Mouse (Mus musculus) monocyte, adult 2 months (primary cell): ENCODE measurements around the gene Wnk4.

Experiments used
- DNase-seq, 2 experiments: peaks; one replicate each; pipeline ENCODE4 v3.0.0; 2022; ENCODE audit warnings: low spot score in 2 of 2, low read depth in 1 of 2

The Wnk4 gene

GRCm38 (mm10) chr11:101259948-101260825, at the start of gene Wnk4:
Wnk4 (plus strand) TSS chr11:101260567.
- DNase-seq, result no peak

DNA sequence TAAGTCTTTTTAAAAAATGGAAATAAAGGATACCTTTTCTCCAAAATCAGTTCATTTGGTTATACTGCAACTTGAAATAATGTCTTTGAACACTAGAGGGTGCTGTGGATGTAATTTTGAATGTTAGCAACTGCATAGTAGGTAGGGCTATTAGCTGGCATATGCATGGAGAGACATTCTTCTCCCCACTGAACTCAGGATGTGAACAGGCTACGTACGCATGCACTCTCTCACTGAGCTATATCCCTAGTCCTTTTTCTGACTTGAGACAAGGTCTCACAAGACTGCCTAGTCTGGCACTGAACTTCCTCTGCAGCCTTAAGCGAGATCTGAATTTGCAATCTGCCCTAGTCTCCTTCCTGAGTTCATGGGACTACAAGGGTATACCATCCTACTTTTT, 48.4 kb upstream of the Wnk4 start:
- DNase-seq, result no peak

DNA sequence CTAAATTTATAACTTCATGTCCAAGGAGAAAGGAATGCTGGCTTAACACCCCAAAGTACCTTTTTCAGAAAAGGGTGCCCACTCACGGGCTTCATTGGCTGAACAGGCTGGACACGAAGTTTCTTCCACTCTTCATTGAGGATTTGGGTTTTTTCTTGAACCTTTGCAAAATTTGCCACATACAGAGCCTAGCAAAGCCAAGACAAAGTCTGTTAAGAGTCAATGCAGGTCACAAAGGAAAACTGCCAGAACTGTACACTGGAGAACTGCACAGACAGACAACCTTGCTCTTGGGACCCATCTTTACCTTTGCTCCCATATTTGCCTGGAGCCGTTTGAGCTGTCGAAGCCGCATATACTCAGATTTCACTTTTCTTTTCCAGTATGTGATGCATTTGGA, 43.4 kb upstream of the Wnk4 start:
- DNase-seq, result no peak

DNA sequence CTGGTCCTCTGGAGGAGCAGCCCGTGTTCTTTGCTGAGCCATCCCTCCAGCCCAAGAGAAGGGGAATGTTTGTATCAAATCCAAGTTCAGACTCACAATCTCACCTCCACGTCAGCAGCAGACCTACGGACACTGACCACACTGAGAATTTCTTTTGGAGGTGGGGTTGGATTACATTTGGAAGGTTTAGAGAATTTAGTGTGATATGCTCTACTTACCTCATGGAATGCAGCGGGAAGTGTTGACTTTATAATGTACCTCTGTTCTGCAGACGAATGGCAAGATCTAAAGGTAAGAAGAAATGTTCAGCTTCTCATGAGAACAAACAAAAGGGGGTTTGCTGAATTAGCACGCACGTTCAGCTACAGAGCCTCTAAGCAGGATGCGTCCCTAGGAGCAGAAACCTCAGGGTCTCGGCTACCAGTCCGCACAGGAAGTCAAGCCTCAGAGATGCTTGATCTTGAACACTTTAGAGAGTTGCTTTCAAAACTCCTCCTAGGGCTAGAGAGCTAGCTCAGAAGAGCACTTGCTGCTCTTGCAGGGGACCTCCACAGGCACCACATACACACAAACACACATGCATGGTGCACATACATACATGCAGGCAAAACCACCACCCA, 41.8 kb upstream of the Wnk4 start:
- DNase-seq, result no peak

- no peak for DNase-seq
These were observed 39.5 kb upstream of the Wnk4 start for GRCm38 (mm10) chr11:101220853-101221252.

DNA sequence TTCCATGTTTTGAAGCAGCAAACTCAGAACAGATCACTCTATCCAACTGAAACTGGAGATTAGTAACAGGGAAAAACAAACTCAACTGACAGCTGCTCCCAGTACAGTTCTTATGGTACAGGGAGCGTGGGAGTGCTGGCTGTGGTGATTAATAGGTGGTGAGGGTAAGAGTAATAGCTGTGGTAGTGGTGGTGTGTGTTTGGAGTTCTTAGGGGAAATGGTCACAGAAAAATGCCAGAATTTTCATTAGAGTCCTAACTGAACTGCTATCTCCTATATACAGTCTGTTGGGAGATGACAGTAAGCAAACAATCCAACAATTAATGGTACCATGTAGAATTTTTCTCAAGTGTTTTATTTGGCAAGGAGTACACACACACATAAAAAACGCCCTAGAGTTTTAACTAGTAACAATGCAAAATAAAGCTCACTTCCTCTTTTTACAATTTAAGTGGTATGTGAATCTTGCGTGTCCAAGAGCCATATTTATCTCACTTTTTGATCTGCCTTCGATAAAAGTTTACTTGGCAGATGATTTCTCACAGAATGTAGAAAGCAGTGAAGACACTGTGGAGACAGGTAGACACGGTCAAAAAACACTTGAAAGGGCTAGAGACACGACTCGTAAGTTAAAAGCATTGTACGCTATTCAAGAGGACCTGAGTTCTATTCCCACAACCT, 38.9 kb upstream of the Wnk4 start:
- DNase-seq, result no peak

GRCm38 (mm10) chr11:101224337-101224736, 36.0 kb upstream of the Wnk4 start:
- no peak for DNase-seq

DNA sequence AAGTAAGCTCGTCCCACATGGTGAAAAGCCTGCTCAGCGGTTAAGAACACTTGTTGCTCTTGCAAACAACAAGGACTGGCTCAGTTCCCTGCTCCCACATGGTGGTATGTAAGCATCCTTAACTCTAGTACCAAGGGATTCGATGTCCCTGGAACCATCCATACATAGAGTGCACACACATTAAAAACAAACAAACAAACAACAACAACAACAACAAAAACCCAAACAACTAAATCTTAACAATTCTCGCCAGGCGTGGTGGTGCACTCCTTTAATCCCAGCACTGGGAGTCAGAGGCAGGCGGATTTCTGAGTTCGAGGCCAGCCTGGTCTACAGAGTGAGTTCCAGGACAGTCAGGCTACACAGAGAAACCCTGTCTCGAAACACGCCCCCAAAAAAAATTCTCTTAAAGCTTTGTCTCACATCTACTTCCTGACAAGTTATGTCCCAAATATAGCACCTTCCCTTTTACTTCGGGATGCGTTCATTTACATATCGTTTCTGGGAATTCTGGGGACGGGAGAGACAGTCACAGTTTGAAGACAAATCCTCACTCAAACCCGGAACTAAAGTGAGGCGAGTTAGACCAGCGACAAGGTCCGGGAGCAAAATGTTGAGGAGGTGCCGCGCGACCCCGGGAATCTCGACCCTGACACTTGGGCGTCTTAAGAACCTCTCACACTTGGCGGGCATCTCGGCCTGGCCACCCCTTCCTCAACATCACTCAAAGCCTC, 34.9 kb upstream of the Wnk4 start:
- DNase-seq, result no peak

GRCm38 (mm10) chr11:101226065-101226701, 34.2 kb upstream of the Wnk4 start, which contains the start of gene Ezh1:
Ezh1 (minus strand) TSS chr11:101226463.
- DNase-seq, result peak; percentile 55 to 81

- DNase-seq, result no peak
These were observed 30.9 kb upstream of the Wnk4 start for GRCm38 (mm10) chr11:101229361-101229900.

DNA sequence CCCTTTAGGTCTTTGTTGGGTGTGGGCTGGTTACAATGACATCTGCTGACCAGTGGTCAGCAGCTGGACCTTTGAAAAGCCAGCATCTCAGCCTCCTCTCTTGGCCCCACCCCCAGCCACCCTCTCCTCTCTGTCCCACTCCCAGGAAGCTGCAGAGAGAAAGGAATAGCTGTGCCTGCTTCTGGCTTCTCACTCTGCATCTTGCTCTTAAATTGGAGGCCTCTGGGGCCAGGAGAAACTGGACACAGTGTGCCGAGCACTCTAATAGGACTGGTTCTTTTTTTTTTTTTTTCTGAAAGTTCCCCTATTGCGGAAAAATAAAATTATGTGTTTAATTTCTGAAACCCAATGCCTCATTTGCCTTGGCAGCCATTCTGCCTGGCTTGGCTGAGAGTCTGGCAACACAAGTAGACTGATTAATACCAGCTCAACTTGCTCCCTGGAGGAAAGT, 30.3 kb upstream of the Wnk4 start:
- no peak for DNase-seq

- DNase-seq, result no peak
These were observed 29.8 kb upstream of the Wnk4 start for GRCm38 (mm10) chr11:101230526-101230925.

GRCm38 (mm10) chr11:101230991-101231871, 29.1 kb upstream of the Wnk4 start:
- DNase-seq, result no peak

- no peak for DNase-seq
These were observed 28.1 kb upstream of the Wnk4 start for GRCm38 (mm10) chr11:101232010-101232839.

GRCm38 (mm10) chr11:101233240-101233639, 27.1 kb upstream of the Wnk4 start:
- DNase-seq, result no peak

GRCm38 (mm10) chr11:101234124-101234523, 26.2 kb upstream of the Wnk4 start:
- no peak for DNase-seq

DNA sequence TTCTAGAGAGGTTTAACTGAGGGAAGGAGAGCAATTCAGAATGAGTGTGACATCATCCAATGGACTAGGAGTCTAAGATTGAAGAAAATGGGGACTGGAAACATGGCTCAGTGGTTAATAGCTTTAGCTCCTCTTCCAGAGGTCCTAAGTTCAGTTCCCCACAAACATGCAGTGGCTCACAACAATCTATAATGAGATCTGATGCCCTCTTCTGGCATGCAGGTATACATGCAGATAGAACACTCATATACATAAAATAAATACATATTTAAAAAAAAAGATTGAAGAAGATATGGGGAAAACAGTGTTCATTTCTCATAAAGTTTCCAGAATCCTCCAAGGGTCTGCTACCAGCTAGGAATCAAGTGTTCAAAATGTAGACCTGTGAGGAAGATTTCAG, 24.9 kb upstream of the Wnk4 start:
- no peak for DNase-seq

GRCm38 (mm10) chr11:101236782-101237181, 23.6 kb upstream of the Wnk4 start:
- no peak for DNase-seq
